Mouse (Mus musculus) E14TG2a.4 (cell line): ENCODE results near the gene Vgf.

Source experiments
- H3K27me3 ChIP-seq: 2 replicates; pipeline ENCODE4 v1.6.1; 2014; ENCODE audit warnings: low read length, control low read depth; ENCODE audit not compliant: insufficient read depth
- H3K36me3 ChIP-seq: 2 replicates; pipeline ENCODE4 v1.6.1; 2014; ENCODE audit warnings: low read length, control low read depth; ENCODE audit not compliant: insufficient read depth
- H3K4me1 ChIP-seq: replicated peaks from 2 replicates; pipeline ENCODE4 v1.6.1; 2014; ENCODE audit warnings: low read depth, low read length, control low read depth
- H3K4me3 ChIP-seq: replicated peaks from 2 replicates; pipeline ENCODE4 v1.5.1; 2014; ENCODE audit warnings: mild to moderate bottlenecking, low read length
- H3K9me3 ChIP-seq: 2 replicates; pipeline ENCODE4 v1.6.1; 2014; ENCODE audit warnings: low read length, control low read depth
- CTCF ChIP-seq: conservative IDR thresholded peaks from 2 replicates; pipeline ENCODE4 v1.5.1; 2014; ENCODE audit warnings: low read length
- NANOG ChIP-seq: IDR thresholded peaks from 2 replicates; pipeline ENCODE4 v1.6.1; 2014; ENCODE audit warnings: borderline replicate concordance, low read length, mixed read lengths
- POU5F1 ChIP-seq: IDR thresholded peaks from 2 replicates; pipeline ENCODE4 v1.6.1; 2014; ENCODE audit warnings: low read length, borderline replicate concordance

Vgf gene

GRCm38 (mm10) chr5:137054299-137054698 is 28.1 kb downstream of the Vgf start:
- Histone ChIP-seq H3K4me3 (no peak overlapping the region), H3K9me3 (no peaks in the 10 kb centered on the region), H3K36me3 (no peaks in the 10 kb centered on the region), H3K4me1 (peaks cover 36% of the 10 kb centered on the region), H3K27me3 (no peaks in the 10 kb centered on the region)
- TF ChIP-seq NANOG (no peak), CTCF (no peak), POU5F1 (no peak)

GRCm38 (mm10) chr5:137054873-137055272 is 28.7 kb downstream of the Vgf start:
- Histone ChIP-seq H3K27me3 (no peaks in the 10 kb centered on the region), H3K9me3 (no peaks in the 10 kb centered on the region), H3K4me3 (no peak overlapping the region), H3K4me1 (peaks cover 38% of the 10 kb centered on the region), H3K36me3 (no peaks in the 10 kb centered on the region)
- TF ChIP-seq CTCF (no peak), POU5F1 (no peak), NANOG (no peak)

GRCm38 (mm10) chr5:137061809-137062481 is 35.8 kb downstream of the Vgf start:
- no peaks in the 10 kb centered on the region; the same call in 1 of the 2 replicates for H3K27me3 ChIP-seq
- no peak overlapping the region for H3K4me3 ChIP-seq
- H3K36me3 ChIP-seq, result peaks cover 39% of the 10 kb centered on the region
- H3K4me1 ChIP-seq, result peaks cover 37% of the 10 kb centered on the region
- TF ChIP-seq CTCF, result peak; percentile 5; the same call in 1 of the 2 replicates
- TF ChIP-seq POU5F1, result no peak
- no peak for TF ChIP-seq NANOG
- H3K9me3 ChIP-seq, result no peaks in the 10 kb centered on the region

GRCm38 (mm10) chr5:137062601-137063000 is 36.4 kb downstream of the Vgf start:
- H3K4me1 ChIP-seq, result peaks cover 44% of the 10 kb centered on the region
- H3K9me3 ChIP-seq, result no peaks in the 10 kb centered on the region
- no peaks in the 10 kb centered on the region; the same call in 1 of the 2 replicates for H3K27me3 ChIP-seq
- no peak for TF ChIP-seq POU5F1
- no peak for TF ChIP-seq CTCF
- TF ChIP-seq NANOG, result no peak
- peaks cover 45% of the 10 kb centered on the region for H3K36me3 ChIP-seq
- no peak overlapping the region for H3K4me3 ChIP-seq

DNA sequence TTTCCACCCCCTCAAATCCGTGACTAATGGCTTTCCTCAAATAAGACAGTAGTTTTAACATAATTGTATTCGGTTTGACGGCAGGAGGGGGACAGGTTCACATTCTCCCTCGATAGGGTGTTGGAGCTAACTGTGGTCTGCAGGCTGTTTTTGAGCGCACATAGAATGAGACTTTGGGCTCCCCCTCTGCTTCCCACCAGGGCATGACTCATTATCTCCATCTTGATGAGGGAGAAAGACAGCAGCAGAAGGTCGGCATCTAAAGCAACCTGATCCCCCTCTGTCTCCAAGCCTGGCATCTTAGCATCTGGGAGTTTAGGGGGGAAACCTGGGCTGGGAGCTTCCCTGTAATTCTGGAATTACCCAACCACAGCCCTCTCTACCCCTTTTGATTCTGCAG is 39.3 kb downstream of the Vgf start:
- H3K9me3 ChIP-seq, result no peaks in the 10 kb centered on the region
- peaks cover 45% of the 10 kb centered on the region for H3K4me1 ChIP-seq
- H3K4me3 ChIP-seq, result no peak overlapping the region
- peaks cover 57% of the 10 kb centered on the region for H3K36me3 ChIP-seq
- no peaks in the 10 kb centered on the region for H3K27me3 ChIP-seq
- TF ChIP-seq POU5F1, result no peak

GRCm38 (mm10) chr5:137065923-137066322 is 39.7 kb downstream of the Vgf start:
- Histone ChIP-seq H3K9me3 (no peaks in the 10 kb centered on the region), H3K4me1 (peaks cover 47% of the 10 kb centered on the region), H3K27me3 (no peaks in the 10 kb centered on the region), H3K36me3 (peaks cover 62% of the 10 kb centered on the region), H3K4me3 (no peak overlapping the region)
- no peak for TF ChIP-seq POU5F1
- peak; percentile 56 for TF ChIP-seq CTCF

- no peak for TF ChIP-seq POU5F1
- TF ChIP-seq CTCF, result no peak
- TF ChIP-seq NANOG, result no peak
- Histone ChIP-seq H3K4me1 (peaks cover 60% of the 10 kb centered on the region), H3K9me3 (no peaks in the 10 kb centered on the region), H3K27me3 (no peaks in the 10 kb centered on the region), H3K36me3 (peaks cover 48% of the 10 kb centered on the region), H3K4me3 (no peak overlapping the region)
Observed at GRCm38 (mm10) chr5:137068711-137069110, 42.5 kb downstream of the Vgf start.

- Histone ChIP-seq H3K9me3 (no peaks in the 10 kb centered on the region), H3K27me3 (no peaks in the 10 kb centered on the region), H3K4me1 (peaks cover 79% of the 10 kb centered on the region), H3K36me3 (peaks cover 29% of the 10 kb centered on the region), H3K4me3 (peak overlapping the region; percentile 64)
- TF ChIP-seq CTCF, result no peak
- TF ChIP-seq POU5F1, result no peak
- no peak for TF ChIP-seq NANOG
Observed at GRCm38 (mm10) chr5:137070881-137071605, 44.9 kb downstream of the Vgf start.
